Mouse (Mus musculus) ES-E14 (cell line): ENCODE results near the gene Ptpre.

Experiments
- HCFC1 ChIP-seq: IDR thresholded peaks from 2 replicates; pipeline ENCODE4 v1.6.1; 2012; ENCODE audit warnings: low read length, inconsistent platforms, borderline replicate concordance; ENCODE audit not compliant: insufficient read depth
- MAFK ChIP-seq: IDR thresholded peaks from 2 replicates; pipeline ENCODE4 v1.6.1; 2014; ENCODE audit warnings: mild to moderate bottlenecking, low read depth, low read length, inconsistent platforms; ENCODE audit not compliant: insufficient read depth
- ZNF384 ChIP-seq: IDR thresholded peaks from 2 replicates; pipeline ENCODE4 v1.6.1; 2012; ENCODE audit warnings: low read depth, low read length, inconsistent platforms

DNA sequence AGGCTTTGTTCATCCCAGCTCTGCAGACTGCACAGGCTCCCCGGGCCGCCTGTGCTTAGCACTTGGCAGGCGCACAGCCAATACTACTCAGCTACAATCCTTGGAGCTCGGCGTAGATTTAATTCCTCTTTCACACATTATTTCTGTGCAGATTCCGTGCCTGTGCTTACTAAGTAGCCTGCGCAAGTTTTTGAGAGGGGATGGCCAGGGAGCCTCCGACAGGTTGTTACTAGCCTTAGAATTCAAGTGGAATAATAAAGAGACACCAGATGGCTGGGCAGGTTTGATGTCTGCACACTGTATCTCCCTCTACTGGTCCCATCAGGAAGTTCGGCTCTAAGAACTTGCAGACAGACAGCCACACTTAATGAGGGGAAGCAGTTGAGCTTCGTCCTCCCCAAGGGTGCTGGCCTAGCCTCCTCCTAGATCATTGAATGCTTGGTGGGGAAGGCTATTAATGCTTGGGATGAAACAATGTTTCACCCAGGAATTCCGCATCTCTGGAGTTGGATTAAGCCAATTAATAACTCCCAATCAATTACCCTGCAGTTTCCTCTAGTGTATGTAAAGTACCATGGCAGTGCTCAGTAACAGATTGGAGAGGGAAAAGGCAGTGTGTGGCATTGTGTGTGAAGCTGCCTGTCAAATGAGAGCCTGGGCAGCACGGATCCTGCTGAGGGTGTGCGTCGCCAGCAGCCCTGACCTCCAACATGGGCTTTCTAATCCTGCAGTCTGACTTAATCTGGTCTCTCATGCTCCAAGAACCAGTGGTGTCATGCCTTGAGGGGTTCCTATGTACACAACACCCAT lies 104.6 kb downstream of the Ptpre start:
- TF ChIP-seq MAFK = no peak
- no peak for TF ChIP-seq ZNF384
- TF ChIP-seq HCFC1 = no peak
